Comparison of ENCODE assay signal across 19 mouse cellular contexts in the genomic region with DNA sequence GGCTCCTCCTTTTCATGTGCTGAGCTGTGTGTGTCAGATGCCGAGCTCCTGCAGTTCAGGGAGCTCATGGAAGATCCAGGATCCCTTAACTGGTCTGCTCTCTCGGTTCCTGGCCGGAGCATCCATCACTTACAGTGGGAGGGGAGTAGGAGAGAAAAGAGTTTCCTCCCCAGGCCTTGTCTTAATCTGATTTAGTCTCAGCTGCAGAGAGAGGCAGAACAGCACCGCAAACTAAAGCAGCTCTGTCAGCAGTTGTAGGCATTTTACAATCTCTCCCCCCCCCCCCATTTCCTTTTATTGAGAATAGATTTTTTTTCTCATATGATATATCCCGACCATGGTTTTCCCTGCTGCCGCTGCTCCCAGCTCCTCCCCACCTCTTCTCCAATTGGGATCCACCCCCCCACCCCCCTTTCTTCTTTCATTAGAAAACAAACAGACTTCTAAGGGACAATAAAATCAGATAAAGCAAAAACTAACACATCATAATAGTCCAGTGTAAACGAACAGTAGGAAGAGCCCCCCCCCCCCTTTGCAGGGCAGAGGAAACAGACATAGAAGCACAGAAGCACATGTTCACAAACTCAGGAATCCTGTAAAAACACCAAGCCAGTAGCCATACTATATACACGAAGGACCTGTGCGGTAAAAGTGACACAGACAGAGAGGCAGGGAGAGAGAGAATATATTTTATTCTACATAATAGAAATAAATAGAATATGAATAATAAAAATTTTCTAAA.
"Had no signal": no experiment of that assay in that cellular context is flagged by ENCODE, and none has a peak within 500 bp of the region (broad histone marks: within the 10 kb centered on the region; RNA-seq: fewer than 3 reads in every experiment).

No protein-coding gene starts in this region.

- H3K27me3 ChIP-seq: hindbrain, embryonic 15.5 days; limb, embryonic 13.5 days; liver, embryonic 15.5 days; megakaryocyte, embryonic 14.5 days; midbrain, embryonic 13.5 days; neural tube, embryonic 12.5 days; neural tube, embryonic 15.5 days had no signal

- DNase-seq: kidney, adult 18-20 months; kidney, adult 9 months; kidney, postnatal 10 days; layer of hippocampus, adult 9-11 months; right cerebral cortex, adult 18-20 months; right cerebral cortex, postnatal 14 days; right cerebral cortex, postnatal 4 days; thymus, adult 18-20 months; thymus, postnatal 36 days had no signal

- H3K4me2 ChIP-seq: hindbrain, embryonic 15.5 days; limb, embryonic 13.5 days; liver, embryonic 15.5 days; midbrain, embryonic 13.5 days; neural tube, embryonic 12.5 days; neural tube, embryonic 15.5 days had no signal

- H3K36me3 ChIP-seq: hindbrain, embryonic 15.5 days; limb, embryonic 10.5 days; limb, embryonic 13.5 days; liver, embryonic 15.5 days; midbrain, embryonic 10.5 days; midbrain, embryonic 13.5 days; neural tube, embryonic 12.5 days; neural tube, embryonic 15.5 days had no signal

- H3K4me3 ChIP-seq: hindbrain, embryonic 15.5 days; layer of hippocampus, adult 2 months; limb, embryonic 10.5 days; limb, embryonic 13.5 days; liver, embryonic 15.5 days; megakaryocyte, embryonic 14.5 days; midbrain, embryonic 10.5 days; midbrain, embryonic 13.5 days; neural tube, embryonic 12.5 days; neural tube, embryonic 15.5 days had no signal

- H3K4me1 ChIP-seq: hindbrain, embryonic 15.5 days; limb, embryonic 10.5 days; limb, embryonic 13.5 days; liver, embryonic 15.5 days; megakaryocyte, embryonic 14.5 days; midbrain, embryonic 10.5 days; midbrain, embryonic 13.5 days; neural tube, embryonic 12.5 days; neural tube, embryonic 15.5 days had no signal

- H3K9me3 ChIP-seq: hindbrain, embryonic 15.5 days; limb, embryonic 10.5 days; limb, embryonic 13.5 days; liver, embryonic 15.5 days; megakaryocyte, embryonic 14.5 days; midbrain, embryonic 10.5 days; midbrain, embryonic 13.5 days; neural tube, embryonic 12.5 days; neural tube, embryonic 15.5 days had no signal

- H3K27ac ChIP-seq: hindbrain, embryonic 15.5 days; layer of hippocampus, adult 2 months; limb, embryonic 10.5 days; limb, embryonic 13.5 days; liver, embryonic 15.5 days; midbrain, embryonic 10.5 days; midbrain, embryonic 13.5 days; neural tube, embryonic 12.5 days; neural tube, embryonic 15.5 days had no signal

- H3K9ac ChIP-seq: hindbrain, embryonic 15.5 days; limb, embryonic 13.5 days; liver, embryonic 15.5 days; midbrain, embryonic 13.5 days; neural tube, embryonic 12.5 days; neural tube, embryonic 15.5 days had no signal

- ATAC-seq: midbrain, embryonic 13.5 days had no signal
